Mouse (Mus musculus) gastrocnemius, adult 18-20 months (tissue): ENCODE results near the gene Dpy19l1. TPM values are rescaled to one million over a fixed set of nuclear protein-coding genes. Genes with fewer than 3 reads are reported as not detected.

Experiments used
- DNase-seq: peaks from one replicate; pipeline ENCODE4 v3.0.0; 2021; ENCODE audit warnings: low spot score
- total RNA-seq, 2 experiments: library from RNA; stranded (reverse); gene quantifications; 2 replicates each; pipeline ENCODE4 v1.2.3; 2021

Gene Dpy19l1
- total RNA-seq, 2 experiments from 2014 or later: 2.9 to 3.4 TPM

DNA sequence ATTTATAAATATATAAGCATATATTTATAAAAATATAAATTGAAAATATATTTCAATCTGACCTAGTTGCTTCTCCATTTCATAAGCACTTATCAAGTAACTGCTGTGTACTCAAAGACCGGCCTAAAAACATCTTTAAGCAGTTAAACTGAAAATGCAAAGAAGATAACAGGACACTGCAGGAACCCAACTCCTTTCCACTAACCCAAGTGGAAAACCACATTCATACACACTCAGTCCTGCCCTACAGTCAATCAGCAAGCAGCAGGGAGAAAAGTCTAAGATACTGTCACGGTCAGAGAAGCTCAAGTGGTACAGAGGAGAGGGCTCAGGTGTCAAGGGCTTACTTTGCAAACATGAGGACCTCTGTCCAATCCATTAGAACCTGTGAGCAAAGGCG is 30.4 kb downstream of the Dpy19l1 start:
- no peak for DNase-seq

DNA sequence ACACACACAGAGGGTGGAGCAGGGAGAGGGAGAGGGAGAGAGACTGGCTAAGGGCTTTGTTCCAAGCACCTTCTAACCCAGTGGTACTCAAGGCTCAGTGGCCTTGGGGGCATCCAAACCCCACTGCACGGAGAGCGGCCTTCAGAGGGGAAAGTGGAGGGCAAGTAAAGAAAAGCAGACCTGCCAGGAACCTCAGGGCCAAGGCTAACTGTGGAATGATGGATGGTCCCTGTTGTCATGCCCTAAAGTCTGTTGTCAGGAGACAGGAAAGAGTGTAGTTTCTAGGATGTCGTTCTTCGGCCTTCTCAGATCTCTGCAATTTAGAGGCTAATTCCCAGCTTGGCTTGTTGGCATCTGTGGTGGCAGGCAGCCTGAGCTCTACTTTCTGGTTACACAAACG is 32.8 kb downstream of the Dpy19l1 start:
- no peak for DNase-seq

DNA sequence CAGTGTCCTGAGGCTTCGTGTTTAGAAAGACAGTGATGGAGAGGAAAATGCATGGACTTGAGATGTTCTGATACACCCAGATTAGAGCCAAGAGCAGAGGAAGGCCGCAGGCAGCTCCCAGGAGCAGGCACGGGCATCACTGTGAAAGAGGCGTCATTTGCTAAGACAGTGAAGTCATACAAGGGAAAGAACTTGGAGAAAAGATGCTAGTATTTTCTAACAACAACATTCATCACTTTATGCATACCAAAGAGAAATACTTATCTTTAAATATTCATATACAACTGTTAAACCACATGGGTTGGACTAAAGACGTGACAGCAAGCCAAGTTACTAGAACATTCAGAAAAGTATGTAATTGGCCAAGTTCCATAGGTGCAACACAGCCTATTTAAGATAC is 35.8 kb downstream of the Dpy19l1 start:
- no peak for DNase-seq

DNA sequence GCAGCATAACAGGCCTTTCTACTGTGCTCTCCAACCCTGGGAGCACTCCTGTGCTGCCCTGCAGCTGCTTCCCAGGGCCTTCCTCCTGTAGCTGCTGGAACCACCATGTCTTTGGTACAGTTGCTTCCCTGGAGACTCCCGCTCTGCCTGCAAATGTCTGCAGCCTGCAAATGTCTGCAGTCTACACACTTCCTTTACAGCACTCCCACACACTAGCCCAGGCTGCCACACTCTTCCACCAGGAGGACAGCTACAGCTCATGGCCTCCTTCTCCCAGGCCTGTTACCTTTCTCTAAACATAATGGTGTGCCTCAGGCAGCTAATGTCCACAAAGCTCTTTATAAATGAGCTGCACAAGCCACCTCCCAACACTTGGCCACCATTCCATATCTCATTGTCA is 36.3 kb downstream of the Dpy19l1 start:
- DNase-seq: no peak

DNA sequence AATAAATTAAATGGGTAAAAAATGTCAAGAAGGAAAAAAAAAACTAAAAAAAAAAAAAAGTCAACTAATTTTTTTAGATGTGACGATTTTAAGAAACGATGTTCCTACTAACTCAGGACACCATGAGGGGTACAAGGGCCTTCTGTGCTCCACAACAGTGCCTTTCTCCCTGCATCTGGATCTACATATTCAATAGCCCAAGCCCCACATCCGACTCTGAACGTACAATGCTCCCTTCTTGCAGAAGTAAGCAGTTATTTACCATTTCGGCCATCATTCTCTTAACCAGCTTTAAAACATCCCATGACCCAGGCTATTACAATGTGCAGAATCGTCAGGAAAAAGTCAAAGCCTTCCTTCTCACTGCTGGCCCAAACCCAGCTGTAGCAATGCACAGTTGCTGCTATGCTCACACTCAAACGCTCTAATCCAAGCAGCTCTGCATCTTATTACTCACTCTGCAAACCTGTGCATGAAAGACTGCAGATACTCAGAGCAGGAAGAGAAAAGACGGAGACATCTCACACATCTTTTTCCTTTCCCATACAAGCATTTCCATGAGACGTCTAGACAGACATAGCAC is 41.5 kb downstream of the Dpy19l1 start:
- DNase-seq: no peak

DNA sequence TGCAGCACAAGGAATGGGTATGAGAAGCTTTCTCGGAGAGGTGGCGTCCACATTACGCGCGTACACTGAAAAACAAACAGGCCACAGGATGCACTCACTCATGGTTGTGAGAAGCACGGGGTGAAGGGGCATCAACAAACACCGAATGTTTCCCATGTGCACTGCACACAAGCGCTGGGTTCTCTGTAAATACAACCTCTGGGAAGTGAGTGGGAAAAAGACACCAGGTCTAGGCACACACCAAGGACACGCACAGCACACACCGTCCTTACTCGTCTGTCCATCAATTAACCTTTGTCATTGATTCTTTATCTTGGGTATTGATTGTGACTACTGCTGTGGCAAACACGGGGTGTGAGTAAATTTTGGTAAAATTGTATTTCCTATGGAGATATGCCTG is 49.1 kb downstream of the Dpy19l1 start:
- no peak for DNase-seq

DNA sequence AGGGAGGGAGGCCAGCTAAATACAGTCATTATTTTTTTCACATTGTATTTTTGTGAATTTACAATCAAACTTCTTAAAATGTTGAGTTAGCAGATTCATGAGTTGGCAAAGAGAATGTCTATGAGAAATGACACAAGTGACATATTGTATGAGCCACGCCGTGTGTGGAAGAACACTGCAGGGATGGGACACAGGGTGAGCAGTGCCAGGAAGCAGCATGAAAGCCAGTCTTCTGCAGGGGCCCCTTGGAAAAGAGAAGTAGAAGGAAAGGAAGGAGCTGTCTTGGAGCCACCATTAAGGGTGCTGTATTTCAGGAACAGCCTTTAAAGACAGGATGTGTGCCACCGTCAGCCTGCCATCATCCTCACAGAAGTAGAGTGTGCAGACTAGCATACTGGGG is 52.0 kb downstream of the Dpy19l1 start:
- no peak for DNase-seq

DNA sequence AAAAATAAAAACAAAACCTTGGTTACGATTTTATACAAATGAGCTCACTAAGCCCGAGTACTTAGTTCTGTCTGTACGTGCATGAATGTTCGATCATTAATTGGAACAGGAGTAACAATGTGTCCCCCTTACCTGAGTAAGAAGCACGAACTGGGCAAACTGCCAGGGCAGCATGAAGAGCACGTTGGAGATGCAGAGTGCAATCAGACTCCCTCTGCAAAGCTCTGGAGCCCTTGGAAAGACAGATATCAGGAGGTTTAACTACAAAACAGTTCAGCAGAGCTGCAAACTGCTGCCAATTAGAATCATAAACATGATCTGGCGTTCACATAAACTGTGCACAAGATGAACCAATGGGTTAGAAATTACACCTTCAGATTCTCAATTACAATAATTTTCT is 52.4 kb downstream of the Dpy19l1 start:
- no peak for DNase-seq

DNA sequence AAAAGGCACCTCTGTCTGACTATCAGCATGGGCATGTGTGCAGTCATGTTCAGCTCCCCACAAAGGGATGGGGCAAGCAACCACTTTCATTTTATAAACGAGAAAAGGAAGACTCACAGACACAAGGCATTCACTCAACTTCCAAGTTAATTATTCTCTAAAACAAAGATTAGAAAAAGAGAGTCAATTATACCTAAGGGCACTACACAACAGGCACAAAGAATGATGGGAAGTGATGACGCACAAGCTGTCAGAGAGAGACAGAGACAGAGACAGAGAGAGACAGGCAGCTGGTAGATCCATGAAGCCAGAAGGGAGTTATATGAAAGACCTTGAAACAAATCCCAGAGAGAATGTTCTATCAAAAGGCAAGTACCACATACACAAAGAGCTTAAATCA is 68.0 kb downstream of the Dpy19l1 start:
- DNase-seq: no peak

DNA sequence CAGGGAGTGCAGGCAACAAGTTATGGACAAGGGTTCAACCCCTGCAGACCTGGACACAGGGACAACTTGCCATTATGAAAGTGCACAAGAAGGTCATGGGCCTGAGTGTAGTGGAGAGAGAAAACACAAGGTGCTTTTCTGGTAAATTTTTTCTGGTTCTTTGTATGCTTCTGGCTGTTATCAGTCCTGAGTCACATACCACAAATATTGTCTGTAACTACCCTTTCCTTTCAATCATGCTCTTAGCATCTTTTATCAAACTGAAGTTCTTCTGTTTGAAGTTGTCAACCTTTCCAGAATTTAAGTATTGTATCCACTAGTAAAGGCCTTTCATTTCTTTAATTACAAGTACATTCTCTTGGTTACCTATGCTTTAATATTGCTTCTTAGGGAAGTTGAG is 73.2 kb downstream of the Dpy19l1 start:
- no peak for DNase-seq

DNA sequence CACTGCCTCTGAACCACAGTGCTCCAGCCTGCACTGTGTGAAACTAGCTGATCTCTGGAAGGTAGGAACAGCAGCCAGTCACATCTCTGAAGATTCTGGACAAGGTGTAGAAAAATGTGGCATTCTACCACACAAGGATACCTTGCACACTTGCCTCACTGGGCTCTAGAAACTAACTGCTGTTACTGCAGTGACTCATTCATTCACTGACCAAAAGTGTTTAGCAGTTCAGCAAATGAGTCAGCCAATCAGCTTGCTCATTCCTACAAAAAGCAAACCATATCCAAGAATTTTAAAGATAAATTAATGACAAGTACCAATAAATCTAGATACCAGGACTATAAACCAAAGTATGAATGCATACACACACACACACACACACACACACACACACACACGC is 77.3 kb downstream of the Dpy19l1 start:
- no peak for DNase-seq

DNA sequence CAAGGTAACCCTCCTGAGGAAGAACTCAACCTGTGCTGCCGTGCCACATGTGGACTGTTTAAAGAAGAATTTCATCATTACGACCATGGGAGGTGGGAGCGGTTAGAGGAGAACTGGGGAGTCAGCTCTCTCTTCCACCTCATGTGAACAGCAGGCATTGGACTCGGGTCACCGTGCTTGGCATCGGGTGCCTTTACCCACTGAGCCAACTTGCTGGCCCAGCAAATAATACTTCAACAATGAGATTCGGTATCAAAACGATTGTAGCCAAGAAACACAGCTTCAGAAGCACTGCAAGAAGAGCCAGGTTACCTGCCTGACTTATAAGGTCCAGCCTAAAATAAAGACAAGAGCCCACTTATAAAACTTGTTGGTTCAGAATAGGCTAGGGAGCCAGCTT is 79.7 kb downstream of the Dpy19l1 start:
- no peak for DNase-seq

DNA sequence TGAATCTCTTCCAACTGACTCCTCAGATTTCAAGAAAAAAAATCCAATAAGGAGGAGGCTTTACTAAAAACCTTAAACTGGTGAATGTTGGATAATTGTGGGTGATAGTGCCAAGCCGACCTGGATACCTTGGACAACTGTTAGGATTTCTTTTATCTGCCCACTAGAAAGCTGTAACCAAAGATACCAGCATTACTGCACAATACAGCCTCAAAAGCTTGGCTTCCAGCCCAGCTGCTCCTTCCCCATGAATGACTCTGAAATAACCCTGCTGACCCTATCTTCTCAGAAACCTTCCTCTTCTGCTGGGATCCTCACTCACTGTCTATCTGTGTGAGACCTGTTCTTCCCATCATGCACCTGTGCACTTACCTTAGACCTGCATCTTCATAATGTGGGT is 81.1 kb downstream of the Dpy19l1 start:
- no peak for DNase-seq

DNA sequence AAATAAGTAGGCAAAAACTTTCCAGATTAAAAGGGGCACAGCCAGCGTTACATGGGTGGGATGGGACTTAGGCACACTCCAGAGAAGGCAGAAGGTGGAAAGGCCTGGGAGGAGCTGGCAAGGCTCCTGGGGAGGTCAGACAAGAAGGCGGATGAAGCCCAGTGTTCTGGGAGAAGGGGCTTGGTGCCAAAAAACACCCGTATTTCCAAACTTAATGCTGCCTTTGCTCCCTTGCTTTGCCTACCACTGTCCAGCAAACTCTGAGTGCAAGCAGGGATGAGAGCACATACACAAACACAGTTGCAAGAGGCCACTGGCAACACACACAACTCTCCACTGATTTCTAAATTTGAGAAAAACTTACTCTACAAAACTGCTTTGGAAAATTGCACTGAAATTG is 81.7 kb downstream of the Dpy19l1 start:
- no peak for DNase-seq

DNA sequence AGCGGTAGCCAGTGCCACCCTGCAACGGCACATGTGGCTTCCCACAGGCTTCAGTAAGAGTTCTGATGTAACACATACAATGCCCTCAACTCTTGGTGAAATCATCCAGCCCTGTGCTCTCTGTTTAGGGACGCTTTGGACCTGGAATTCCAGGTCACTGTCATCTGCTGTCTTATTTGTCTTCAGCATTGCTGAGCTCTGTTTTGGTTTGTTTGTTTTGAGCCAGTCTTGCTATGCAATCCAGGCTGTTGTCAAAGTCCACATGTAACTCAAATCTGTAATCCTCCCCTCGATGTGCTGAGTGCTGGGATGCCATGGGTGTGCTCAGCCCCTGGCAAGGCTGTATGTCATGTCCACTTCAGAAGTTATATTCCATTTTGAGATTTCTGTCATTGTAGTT is 82.8 kb downstream of the Dpy19l1 start:
- DNase-seq: no peak

DNA sequence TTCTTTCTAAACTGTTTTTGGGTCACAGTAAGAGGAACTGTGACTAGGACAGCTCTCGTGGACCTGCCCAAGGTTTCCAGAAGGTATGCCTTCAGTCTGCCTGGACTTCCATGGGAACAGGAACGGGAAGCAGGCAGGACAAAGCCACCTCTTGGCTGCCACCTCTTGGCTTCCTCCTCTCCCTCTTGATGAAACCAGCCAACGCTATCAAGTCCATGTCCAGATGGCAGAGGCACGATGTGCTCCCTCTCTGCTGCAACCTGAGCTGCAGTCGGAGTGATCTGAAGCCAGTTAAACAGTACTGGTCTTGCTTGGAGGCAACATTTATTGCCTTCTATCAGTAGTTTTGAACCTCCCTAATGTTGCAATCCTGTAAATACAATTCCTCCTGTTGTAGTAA is 84.7 kb downstream of the Dpy19l1 start:
- DNase-seq: no peak

DNA sequence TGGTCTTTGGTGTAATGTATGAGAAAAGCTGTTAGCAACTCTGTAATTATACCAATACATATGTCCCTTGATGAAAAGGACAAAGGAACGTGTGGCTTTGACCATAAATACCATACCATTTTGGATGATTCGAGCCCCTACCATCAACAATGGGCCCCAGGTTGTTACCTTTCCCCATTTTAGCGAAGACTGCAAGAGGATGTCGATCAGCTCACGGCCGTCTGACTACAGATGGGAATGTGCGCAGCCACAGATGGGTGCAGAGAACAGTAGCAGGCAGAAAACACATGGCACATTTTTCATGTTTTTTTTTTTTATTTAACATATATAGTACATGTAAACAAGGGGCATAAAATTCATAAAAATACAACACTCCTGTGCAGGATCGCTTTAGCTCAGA is 91.5 kb downstream of the Dpy19l1 start:
- no peak for DNase-seq

DNA sequence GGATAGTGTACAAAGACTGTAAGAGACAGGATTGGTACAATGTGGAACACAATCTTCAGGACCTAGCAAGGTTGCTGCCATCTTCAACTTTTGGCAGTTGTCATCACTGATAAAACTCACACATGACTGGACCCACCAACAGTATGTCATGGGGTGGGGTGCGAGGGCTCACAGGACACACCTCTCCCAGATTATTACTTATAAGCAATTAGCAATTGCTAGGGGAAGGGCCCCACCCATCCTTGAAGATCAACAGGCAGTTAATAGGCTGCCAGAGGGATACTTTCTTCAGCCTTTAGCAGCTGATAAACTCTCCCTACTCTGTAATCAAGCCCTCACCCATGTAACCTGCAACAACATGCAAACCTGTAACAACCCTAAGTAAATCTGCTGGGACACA is 92.5 kb downstream of the Dpy19l1 start:
- no peak for DNase-seq

DNA sequence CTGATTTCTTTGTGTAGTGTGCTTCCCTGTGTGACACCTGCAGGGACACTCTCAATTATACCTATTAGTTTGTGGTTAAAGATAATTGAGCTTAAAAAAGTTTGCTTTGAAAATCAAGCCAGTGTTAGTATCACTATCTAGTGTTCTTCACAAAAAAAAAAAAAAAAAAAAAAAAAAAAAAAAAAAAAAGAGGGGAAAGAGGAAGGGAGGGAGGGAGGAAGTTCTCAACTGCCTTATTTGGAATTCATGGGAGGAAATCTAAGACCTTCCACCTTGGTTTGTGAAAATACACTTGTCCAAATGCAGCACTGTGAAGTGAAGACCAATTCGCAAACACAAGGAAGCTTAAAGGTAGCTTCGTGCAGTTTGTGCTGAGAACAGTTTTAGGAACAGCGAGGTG is 94.9 kb downstream of the Dpy19l1 start:
- no peak for DNase-seq

DNA sequence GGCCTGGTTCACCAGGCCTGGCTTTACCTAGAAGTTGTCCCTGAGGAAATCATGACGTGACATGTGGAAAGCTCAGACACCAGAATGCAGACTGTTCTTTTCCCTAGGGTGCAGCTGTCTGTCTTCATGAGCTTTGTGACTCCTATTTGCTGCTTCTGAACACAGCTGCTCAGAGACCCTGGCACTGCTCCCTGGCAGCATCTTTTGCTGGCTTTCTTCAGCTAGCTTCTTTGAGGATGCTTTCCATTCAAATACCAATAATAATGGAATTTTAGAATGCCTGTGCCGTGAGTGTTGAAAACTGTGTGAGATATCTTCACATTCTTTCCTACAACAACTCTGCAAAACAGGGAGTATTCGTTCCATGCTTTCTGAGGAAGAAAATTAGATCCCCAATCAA is 108.8 kb downstream of the Dpy19l1 start:
- no peak for DNase-seq

DNA sequence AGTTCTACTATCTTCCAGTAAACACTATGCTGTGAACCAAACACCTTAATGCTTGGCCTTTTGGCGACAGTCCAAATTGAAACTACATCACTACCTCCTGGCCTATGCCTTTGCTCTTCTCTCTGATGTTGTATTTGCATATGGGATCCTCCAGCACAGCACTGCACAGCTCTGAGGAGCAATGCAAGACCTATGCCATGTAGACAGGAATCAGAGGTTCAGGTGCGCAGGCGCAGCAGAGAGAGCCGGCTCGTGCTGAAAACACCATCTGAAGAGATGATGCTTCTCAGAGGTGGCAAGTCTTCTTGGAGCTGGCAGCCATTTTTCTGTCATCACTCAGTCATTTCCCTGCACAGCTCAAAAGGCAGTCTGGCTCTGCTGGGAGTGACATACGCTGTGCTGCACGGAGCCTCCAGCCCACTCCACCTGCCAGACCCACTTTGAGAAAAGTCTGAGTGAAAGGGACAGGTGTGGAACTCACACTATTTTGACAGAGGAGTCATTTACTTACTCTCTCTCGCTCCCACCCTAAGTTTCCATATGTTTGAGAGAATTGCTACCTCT is 112.1 kb downstream of the Dpy19l1 start:
- DNase-seq: no peak

DNA sequence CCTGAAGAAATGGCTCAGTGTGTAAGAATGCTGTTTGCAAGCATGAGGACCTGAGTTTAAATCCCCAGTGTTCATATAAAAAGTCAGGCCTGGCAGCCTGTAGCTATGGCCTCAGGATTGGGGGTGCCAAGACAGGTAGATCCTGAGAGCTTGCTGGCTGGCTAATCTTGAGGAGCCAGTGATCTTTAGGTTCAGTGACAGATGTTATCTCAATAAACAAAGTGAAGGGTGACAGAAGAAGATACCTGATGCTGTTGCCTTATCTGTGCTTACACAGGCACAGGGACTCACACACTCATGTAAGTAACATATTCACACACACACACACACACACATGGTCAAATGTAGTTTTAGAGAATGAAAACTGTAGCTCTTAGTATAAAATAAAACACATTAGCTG is 115.7 kb downstream of the Dpy19l1 start:
- no peak for DNase-seq

DNA sequence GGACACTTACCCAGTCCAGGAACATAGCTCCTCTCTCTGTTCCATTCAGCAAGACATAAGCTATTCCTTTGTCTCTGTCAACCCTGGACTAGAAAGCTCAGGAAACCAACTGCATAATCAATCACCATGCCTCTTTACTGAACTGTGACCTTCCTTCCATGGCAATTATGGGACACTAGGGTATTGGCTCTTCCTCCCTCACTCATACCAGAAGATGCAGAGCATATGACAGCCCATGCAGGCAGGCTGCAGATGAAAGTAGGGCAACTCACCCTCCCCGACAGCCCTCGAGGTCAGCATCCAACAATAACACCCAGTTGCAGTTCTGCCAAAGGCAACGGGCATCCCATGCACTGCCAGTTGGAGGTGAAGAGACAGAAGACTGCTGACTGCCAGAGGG is 123.6 kb downstream of the Dpy19l1 start:
- no peak for DNase-seq

DNA sequence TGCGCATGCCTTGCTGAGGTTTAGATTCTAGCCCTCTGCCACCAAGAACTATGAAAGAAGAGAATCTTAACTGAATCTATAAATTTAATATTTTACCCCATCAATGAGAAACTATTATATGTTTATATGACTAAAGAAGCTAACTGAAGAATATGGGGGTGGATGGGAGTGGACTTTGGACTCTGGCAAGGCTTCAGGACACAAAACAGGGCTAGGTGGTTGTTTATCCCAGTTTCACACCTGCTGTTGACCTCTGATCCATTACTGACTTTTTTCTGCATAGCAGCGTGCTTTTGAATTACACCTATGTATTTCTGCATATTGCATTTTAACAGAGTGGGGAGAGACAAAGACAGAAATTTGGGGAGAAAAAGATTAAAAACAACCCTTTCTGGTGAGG is 124.1 kb downstream of the Dpy19l1 start:
- no peak for DNase-seq
